Mouse (Mus musculus) heart, postnatal 36 days (tissue): ENCODE results near the gene Cdk10. TPM values are rescaled to one million over a fixed set of nuclear protein-coding genes. Genes with fewer than 3 reads are reported as not detected.
"Not testable (repeated sequence)": the region's sequence is repeated elsewhere in the genome, so short reads cannot be mapped to it uniquely, and the experiment has no call there.

Source experiments
- DNase-seq, 2 experiments: peaks; one replicate each; pipeline ENCODE4 v3.0.0; 2021 to 2022
- intact Hi-C: fragments of 180-260 bp; cut with DNase I; formaldehyde crosslinking; loops from one replicate; pipeline ENCODE4 v1.15.1; 2025
- total RNA-seq, 2 experiments: library from RNA; stranded (reverse); gene quantifications; 2 replicates each; pipeline ENCODE4 v1.2.3; 2021

Gene Cdk10
- total RNA-seq, 2 experiments from 2014 or later = 19.6 to 24.0 TPM

DNA sequence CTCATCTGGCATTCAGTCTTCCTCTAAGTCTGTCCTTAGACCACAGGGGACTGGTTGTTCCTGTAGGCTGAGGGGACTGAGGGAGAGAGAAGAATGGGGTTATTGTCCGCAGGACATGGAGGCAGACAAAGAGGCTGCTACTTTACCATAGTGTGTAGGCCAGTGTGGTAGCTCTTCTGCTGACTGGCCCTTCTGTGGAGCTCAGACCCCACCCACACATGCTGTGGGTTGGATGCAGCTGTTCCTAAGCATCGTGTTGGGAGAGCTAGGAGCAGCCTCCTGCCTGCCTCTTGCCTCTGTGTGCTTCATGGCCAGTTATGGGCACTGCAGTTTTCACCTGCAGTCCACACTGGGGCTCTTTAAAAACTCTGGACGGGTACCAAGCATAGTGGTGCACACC, 32.5 kb downstream of the Cdk10 start:
- intact Hi-C loops = no loop called here
- DNase-seq = no peak

DNA sequence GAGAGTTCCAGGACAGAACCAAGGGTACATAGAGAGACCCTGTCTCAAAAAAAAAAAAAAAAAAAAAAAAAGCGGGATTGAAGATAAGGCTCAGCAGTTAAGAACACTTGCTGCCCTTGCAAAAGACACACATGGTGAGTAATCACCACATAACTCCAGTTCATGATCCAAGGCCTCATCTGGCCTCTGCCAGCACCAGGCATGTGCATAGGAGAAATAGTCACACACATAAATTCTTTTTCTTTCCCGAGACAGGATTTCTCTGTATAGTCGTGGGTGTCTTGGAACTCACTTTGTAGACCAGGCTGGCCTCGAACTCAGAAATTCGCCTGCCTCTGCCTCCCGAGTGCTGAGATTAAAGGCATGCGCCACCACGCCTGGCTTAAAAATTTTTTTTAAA, 33.0 kb downstream of the Cdk10 start:
- intact Hi-C loops, DNase-seq: not testable (repeated sequence)

DNA sequence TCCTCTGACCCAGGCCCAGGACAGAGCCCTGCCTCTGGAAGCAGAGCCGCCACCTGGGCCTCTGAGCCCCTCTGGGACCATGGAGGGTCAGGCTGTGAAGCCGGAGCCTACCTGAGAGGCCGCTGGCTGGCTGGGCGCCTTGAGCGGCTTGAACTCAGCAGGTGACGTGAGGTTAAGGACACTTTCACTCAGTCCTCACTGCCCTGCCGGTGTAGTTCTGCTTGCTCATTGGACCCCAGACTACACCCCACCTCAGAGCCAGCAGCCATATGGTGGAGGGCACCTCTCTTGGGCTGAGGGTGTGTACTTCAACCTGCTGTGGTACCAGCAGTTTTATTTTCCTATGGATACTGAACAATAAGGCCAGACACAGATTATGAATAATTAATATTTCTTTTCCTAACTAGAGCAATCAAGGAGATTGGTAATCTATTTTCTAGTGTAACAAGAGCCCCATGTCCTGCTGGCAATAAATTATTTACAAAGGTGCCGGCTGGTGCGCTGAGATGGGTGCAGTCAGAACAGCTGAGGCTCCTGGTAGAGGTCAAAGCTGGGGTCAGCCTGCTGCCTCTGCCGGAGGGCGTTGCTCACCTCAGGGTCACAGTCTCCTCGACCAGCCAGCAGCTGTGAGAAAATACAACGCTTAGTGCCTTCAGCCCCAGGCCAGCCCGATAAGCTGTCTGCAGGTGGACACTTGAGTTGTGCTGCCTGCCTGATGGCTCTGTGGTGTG, 43.4 kb downstream of the Cdk10 start:
- intact Hi-C loops = no loop called here
- no peak for DNase-seq

GRCm38 (mm10) chr8:123271147-123271546, 46.5 kb downstream of the Cdk10 start:
- intact Hi-C loops = no loop called here
- no peak for DNase-seq

DNA sequence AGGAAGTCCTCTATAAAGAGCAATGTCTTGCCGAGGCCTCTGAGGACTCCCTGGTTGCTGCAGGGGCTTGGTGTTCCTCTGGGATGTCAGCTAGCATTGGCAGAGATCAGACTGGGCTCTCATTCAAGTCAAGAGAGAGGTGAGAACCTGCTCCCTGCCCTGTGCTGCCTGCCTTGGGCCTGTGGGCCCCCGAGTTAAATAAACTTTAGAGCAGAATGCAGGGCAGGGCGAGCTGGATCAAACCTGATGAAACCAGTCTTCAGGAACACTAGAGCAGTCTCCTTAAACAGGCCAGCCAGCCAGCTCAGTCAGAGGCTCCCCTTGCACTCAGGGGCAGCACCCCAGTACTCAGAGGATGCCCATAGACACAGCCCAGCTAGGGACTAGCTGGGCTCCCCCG, 47.3 kb downstream of the Cdk10 start:
- DNase-seq = no peak
- intact Hi-C loops = no loop called here

GRCm38 (mm10) chr8:123274447-123274846, 49.8 kb downstream of the Cdk10 start:
- no peak for DNase-seq
- intact Hi-C loops = no loop called here

GRCm38 (mm10) chr8:123275096-123275495, 50.5 kb downstream of the Cdk10 start:
- intact Hi-C loops = no loop called here
- DNase-seq = no peak

- intact Hi-C loops = no loop called here
- no peak for DNase-seq
Observed at GRCm38 (mm10) chr8:123278445-123278844, 53.8 kb downstream of the Cdk10 start.

DNA sequence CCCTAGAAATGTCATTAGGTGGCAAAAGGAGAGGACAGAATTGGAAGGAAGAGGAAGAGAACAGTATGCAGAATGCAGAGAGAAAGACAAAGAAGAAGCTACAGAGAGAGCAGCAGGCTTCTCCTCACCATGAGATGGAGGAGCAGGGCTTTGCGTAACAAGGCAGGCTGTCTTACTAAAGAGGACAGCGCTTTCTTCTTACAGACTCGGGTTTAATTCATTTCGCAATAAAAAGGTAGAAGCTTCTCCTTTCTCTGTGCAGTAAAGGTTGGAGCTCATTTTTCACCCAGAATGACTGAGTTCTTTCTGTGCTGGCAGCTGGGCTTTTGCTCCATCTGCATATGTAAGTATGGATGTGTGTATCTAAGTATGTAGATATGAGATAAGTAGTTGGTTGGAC, 55.2 kb downstream of the Cdk10 start:
- no peak for DNase-seq
- intact Hi-C loops = loop anchor here (10.0 kb wide), 1 partner anchor 165 kb away; the partner anchor contains the start of gene Cpne7

GRCm38 (mm10) chr8:123280302-123281094, 55.9 kb downstream of the Cdk10 start:
- no peak for DNase-seq
- intact Hi-C loops = loop anchor here (10.0 kb wide), 1 partner anchor 166 kb away; the partner anchor contains the start of gene Cpne7

Other genes with a start within 250 kb of the Cdk10 start
- gene Ankrd11, start 182.6 kb upstream of the Cdk10 start, total RNA-seq = 10 to 100 TPM; 69.0 to 80.5 TPM
- gene Spg7, start 161.9 kb upstream of the Cdk10 start, total RNA-seq = 10 to 100 TPM; 79.7 to 87.7 TPM
- 100 to 1,000 TPM; 409 to 436 TPM for gene Rpl13, start 122.5 kb upstream of the Cdk10 start, total RNA-seq
- under 1 TPM; 0.35 to 0.44 TPM for gene Cpne7, start 107.5 kb upstream of the Cdk10 start, total RNA-seq
- gene Sult5a1, start 66.5 kb upstream of the Cdk10 start, total RNA-seq = under 1 TPM; 0.58 to 0.79 TPM
- 10 to 100 TPM; 32.3 to 53.6 TPM for gene Dpep1, start 38.6 kb upstream of the Cdk10 start, total RNA-seq
- gene Chmp1a, start 12.1 kb upstream of the Cdk10 start, total RNA-seq = 10 to 100 TPM; 53.9 to 69.1 TPM
- 10 to 100 TPM; 22.5 to 27.2 TPM for gene Spata33, start 12.0 kb upstream of the Cdk10 start, total RNA-seq
- gene Spata2l, start 11.4 kb downstream of the Cdk10 start, total RNA-seq = 1 to 10 TPM; 5.4 to 6.2 TPM
- gene Zfp276, start 29.4 kb downstream of the Cdk10 start, total RNA-seq = 10 to 100 TPM in 1 of 2 experiments, 1 to 10 TPM in 1; 9.4 to 10.8 TPM
- 10 to 100 TPM; 21.8 to 26.5 TPM for gene Vps9d1, start 29.5 kb downstream of the Cdk10 start, total RNA-seq
- 1 to 10 TPM; 1.7 to 3.4 TPM for gene Fanca, start 93.7 kb downstream of the Cdk10 start, total RNA-seq
- under 1 TPM; 0.11 to 0.14 TPM for gene Spire2, start 107.9 kb downstream of the Cdk10 start, total RNA-seq
- gene Tcf25, start 148.9 kb downstream of the Cdk10 start, total RNA-seq = 100 to 1,000 TPM; 121 to 130 TPM
- not detected for gene Mc1r, start 182.3 kb downstream of the Cdk10 start, total RNA-seq
- gene Tubb3, start 186.6 kb downstream of the Cdk10 start, total RNA-seq = under 1 TPM in 1 of 2 experiments, not detected in 1; 0.72 TPM
- gene Def8, start 198.7 kb downstream of the Cdk10 start, total RNA-seq = 10 to 100 TPM; 51.6 to 58.1 TPM